Mouse (Mus musculus) embryonic stem cell, embryonic (primary cell): ENCODE results near the gene Gm42417.

Experiments used
- CTCF ChIA-PET, 4 experiments: fragments of 300-600 bp in 2 of 4; fragments of 350-600 bp in 2 of 4; sonication (Branson Sonifier 250); formaldehyde crosslinking; loops; one replicate each; lab custom pipeline; 2022; ENCODE audit warnings: inconsistent platforms in 2 of 4; lab: Charles Lee
- POLR2A ChIA-PET, 4 experiments: fragments of 300-600 bp in 2 of 4; fragments of 350-600 bp in 2 of 4; sonication (Branson Sonifier 250); formaldehyde crosslinking; loops; one replicate each; lab custom pipeline; 2022; ENCODE audit warnings: antibody characterized with exemption in 4 of 4, inconsistent platforms in 1 of 4; lab: Charles Lee

The Gm42417 gene

DNA sequence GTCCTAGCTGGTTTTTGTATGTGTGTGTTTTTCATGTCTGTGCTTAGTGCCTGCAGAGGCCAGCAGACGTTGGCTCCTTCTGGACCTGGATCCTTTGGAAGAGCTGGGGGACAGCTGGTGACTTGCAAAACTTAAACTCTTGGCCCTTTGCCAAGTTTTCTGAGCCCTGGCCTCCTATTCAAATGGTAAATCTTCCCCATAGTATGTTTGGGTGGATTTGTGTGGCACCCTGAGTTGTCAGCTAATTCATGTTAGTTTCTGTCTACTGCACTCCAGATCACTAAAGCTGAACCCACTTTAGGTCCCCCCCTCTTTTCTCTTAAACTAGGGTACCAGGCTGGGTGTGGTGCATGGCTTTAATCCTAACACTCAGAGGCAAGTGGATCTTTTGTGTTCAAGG is 10.9 kb downstream of the Gm42417 start:
- ChIA-PET POLR2A (interaction anchor here in 3 of 4 experiments (0.6 to 3.1 kb wide), 12 partner anchors 8 to 219 kb away, joined by 3 to 10 read pairs (median 3); partner anchors contain the start of genes Ankrd39 (in 2 of the 3) and Gm42417 (in 1 of the 3)), CTCF (interaction anchor here in 3 of 4 experiments (0.6 to 1.4 kb wide), 6 partner anchors 17 to 284 kb away, joined by 3 to 10 read pairs (median 4); partner anchors contain the start of gene Ankrd39 (in 1 of the 3))

DNA sequence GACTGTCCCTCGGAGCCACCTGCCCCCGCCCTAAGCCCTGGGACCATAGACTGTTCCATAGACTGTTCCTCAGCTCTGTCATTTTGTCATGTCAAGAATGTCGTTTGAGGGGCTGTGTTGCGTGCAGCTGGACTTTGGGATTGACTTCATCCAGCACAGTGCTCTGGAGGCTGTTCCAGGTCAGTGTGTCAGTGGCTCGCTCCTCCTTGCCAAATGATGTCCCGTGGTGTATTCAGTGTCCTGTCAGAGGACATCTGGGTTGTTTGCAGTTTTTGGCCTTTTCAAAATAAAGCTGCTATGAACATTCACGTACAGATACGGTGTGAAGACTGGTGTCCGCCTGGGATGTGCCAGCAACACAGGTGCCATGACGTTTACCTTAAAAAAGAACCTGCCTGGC is 12.3 kb downstream of the Gm42417 start:
- ChIA-PET POLR2A (interaction anchor here in 3 of 4 experiments (0.6 to 3.1 kb wide), 7 partner anchors 7 to 236 kb away, joined by 3 to 10 read pairs (median 4); partner anchors contain the start of genes Ankrd39 (in 1 of the 3) and Gm42417 (in 1 of the 3)), CTCF (interaction anchor here in 2 of 4 experiments (0.7 to 1.3 kb wide), 3 partner anchors 14 to 219 kb away, joined by 3 to 8 read pairs (median 3); no protein-coding TSS in a partner anchor)

DNA sequence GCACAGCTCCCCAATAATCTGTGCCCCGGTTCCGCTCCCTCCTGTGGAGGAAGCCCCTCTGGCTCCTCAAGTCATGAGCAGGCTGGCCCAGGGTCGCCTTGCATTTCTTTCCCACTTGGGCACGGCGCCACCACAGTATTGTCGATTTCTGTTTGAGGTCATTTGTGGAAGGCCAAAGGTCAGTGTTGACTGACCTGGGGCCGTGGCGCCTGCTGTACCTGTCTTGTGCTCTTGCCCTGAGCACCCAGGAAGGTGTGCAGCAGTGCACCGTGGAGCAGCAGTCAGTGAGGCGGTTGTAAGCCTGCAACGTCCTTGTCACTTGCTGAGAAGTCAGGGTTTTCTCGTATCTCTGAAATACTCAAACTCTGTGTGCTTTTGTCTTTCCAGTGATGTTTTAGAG is 13.5 kb downstream of the Gm42417 start:
- CTCF ChIA-PET = no interaction called here

DNA sequence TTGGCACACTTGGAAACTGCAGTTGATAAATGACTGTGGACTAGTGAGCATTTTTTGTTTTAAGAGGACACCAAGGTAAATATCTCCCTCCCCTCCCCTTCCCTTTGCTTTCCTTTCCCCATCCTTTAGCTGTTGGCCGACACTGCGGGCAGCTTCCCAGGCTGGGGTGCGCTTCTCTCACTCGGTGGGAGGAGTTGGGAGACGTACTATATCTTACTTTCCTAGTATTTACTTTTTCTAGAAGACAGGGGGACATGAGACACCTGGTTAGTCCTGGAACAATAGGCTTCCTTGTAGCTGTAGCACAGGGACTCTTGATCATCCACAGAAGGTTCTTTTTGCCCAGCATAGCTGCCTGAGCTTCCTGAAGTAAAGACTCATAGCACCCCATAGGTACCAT is 15.2 kb downstream of the Gm42417 start:
- CTCF ChIA-PET = interaction anchor here in 1 of 4 experiments (1.1 to 3.4 kb wide), 2 partner anchors 23 to 127 kb away, joined by 5 to 13 read pairs; partner anchors contain the start of gene Ankrd39
- POLR2A ChIA-PET = interaction anchor here in 3 of 4 experiments (1.3 to 7.1 kb wide), 3 partner anchors 8 to 217 kb away, joined by 3 to 76 read pairs (median 5); partner anchors contain the start of gene Arid5a (in 1 of the 3)

More for the DNA sequence above, 13.5 kb downstream of the Gm42417 start:
- POLR2A ChIA-PET = interaction anchor here in 1 of 4 experiments (1.2 to 1.8 kb wide), 3 partner anchors 16 to 45 kb away, joined by 3 to 6 read pairs (median 3); partner anchors contain the start of gene Ankrd39

DNA sequence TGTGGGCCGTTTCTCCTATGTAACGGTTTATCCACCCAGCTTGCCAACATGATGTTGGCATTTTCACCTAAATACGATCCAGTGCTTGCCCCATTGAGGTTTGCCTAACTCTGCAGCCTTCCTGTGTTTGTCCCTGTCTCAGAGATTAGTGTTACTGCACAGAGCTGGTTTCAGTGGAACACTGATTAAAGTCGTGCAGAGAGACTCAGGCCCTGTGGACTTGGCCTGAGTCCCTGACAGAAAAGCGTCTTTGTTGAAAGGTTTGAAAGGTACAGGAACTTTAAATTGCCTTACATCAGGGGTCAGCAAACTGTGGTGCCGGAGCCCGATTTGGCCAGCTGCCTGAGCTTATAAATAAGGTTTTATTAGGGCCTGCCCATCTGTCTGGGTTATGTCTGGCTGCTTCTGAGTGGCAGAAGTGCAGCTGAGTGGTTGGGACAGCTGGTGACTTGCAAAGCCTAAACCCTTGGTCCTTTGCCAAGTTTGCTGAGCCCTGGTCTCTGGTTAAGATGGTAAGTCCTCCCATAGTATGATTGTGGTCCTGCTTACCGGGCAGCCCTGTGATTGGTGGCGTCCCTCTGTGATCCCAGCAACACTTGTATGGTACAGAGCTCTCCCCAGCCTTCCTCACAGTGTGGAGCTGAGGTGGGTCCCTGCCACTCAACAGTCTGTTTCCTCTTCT is 15.8 kb downstream of the Gm42417 start:
- POLR2A ChIA-PET = interaction anchor here in 3 of 4 experiments (1.3 to 7.1 kb wide), 5 partner anchors 9 to 216 kb away, joined by 3 to 76 read pairs (median 5); partner anchors contain the start of gene Arid5a (in 1 of the 3)
- CTCF ChIA-PET = interaction anchor here in 3 of 4 experiments (0.9 to 3.4 kb wide), 6 partner anchors 22 to 127 kb away, joined by 4 to 13 read pairs (median 4); partner anchors contain the start of gene Ankrd39 (in 3 of the 3)

DNA sequence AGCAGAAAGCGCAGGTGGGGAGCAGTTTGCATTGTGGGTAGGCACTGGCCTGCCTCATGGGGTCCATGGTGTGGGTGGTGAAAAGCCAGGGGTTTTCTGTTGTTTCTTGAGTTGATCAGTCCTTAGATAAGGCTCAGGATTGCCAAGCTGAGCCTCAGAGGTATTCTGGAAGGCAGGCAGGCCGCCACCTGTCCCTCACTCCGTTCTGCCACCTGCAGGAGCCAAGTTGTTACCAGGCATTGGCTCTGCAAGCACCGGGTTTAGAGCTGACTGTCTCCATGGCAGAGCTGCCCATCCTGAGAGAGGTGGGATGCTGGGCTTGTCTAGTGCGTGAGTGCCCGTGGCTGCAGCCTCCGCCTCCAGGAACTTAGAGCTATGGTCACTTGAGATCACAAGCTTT is 17.0 kb downstream of the Gm42417 start:
- POLR2A ChIA-PET = interaction anchor here in 3 of 4 experiments (0.6 to 7.1 kb wide), 15 partner anchors 11 to 215 kb away, joined by 3 to 76 read pairs (median 4); partner anchors contain the start of genes Ankrd39 (in 1 of the 3), Arid5a (in 1 of the 3) and Gm42417 (in 1 of the 3)
- CTCF ChIA-PET = interaction anchor here in 3 of 4 experiments (0.9 to 3.4 kb wide), 9 partner anchors 11 to 94 kb away, joined by 3 to 13 read pairs (median 4); partner anchors contain the start of genes Ankrd39 (in 3 of the 3) and Cnnm3 (in 2 of the 3)

DNA sequence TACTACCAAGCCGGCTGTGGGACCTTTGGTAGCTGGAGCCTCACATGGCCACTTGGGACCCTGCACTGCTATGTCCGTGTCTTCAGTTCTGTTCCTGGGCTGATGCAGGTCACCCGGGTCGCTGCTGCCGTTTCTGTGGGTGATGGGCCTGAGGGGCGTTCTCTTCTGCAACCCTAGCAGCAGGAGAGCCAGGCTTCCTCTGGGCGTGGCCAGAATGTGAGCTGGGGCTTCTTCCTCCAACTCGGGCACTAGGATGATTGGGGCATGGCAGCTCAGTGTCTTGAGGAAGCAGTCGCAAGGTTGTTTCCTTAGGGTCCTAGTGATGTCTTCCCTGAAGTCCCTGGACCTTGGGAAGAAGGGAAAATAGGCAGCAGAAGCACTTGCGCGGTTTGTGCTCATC is 19.6 kb downstream of the Gm42417 start:
- CTCF ChIA-PET = interaction anchor here (0.5 to 1.9 kb wide), 9 partner anchors 9 to 227 kb away, joined by 3 to 6 read pairs (median 3); partner anchors contain the start of gene Ankrd39 (in 2 of the 4)
- POLR2A ChIA-PET = interaction anchor here in 3 of 4 experiments (0.6 to 7.1 kb wide), 17 partner anchors 9 to 583 kb away, joined by 3 to 76 read pairs (median 3); no protein-coding TSS in a partner anchor

DNA sequence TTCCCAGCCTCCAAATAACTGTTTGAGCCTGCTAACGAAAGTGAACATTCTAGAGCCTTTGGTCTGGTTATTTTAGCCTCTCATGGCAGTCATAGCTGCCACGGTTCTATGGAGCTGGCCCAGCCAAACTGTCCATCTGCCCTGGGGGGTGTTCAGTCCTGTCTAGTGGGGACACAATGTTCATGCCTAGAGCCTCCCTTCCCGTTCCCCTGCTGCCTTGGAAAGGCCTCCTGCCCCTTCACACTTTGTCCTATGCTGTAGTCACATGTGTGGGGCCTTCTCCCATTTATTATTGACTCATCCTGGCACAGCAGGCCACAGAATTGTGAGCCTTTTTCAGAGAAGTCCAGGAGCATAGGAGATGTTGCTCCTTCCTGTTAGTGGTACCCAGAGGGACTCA is 21.0 kb downstream of the Gm42417 start:
- CTCF ChIA-PET = no interaction called here
- POLR2A ChIA-PET = interaction anchor here in 2 of 4 experiments (1.2 to 7.1 kb wide), 3 partner anchors 11 to 15 kb away, joined by 3 to 76 read pairs (median 40); no protein-coding TSS in a partner anchor

DNA sequence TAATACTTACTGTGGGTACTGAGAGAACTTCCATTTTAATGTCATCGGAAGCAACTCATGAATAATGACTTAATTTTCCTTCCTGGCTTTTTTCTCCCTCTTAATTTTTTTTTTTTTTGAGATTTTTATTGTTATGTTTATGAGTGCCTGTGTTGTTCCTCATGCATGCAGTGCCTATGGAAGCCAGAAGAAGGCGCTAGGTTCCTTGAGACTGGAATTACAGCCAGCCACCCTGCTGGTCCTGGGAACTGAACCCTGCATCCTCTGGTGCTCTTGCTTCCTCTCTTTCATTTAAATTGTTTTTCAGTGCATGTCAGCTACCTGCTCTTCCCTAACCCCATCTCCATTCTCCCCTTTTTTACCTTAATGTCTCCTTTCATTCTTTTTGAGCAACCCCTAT is 25.5 kb downstream of the Gm42417 start:
- ChIA-PET POLR2A (interaction anchor here in 1 of 4 experiments (0.8 to 1.1 kb wide), 3 partner anchors 12 to 26 kb away, joined by 3 to 6 read pairs (median 3); no protein-coding TSS in a partner anchor), CTCF (interaction anchor here in 3 of 4 experiments (0.7 to 3.5 kb wide), 7 partner anchors 13 to 1129 kb away, joined by 3 to 31 read pairs (median 3); partner anchors contain the start of gene Ankrd39 (in 1 of the 3))

DNA sequence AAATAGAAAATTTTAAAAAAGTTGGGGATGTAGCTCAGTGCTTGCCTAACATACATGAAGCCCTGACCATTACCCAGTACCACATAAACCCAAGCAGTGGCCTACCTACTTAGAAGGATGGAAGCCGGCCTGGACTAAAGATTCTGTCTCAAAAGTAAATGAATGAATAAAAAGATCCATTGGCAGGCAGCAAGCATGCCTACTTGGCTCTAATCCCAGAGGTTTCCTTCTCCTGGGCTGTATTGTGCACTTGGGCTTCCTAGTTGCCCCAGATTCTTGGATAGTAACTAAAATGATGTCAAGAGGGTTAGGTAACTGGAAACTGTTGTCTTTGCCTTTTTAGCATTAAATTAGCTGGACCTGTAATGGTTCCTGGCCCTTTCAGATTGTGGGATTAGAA is 25.9 kb downstream of the Gm42417 start:
- ChIA-PET POLR2A (interaction anchor here in 2 of 4 experiments (0.6 to 1.1 kb wide), 5 partner anchors 12 to 1085 kb away, joined by 3 to 6 read pairs (median 3); no protein-coding TSS in a partner anchor), CTCF (interaction anchor here in 3 of 4 experiments (0.7 to 3.5 kb wide), 8 partner anchors 13 to 1129 kb away, joined by 3 to 31 read pairs (median 3); partner anchors contain the start of gene Ankrd39 (in 1 of the 3))

DNA sequence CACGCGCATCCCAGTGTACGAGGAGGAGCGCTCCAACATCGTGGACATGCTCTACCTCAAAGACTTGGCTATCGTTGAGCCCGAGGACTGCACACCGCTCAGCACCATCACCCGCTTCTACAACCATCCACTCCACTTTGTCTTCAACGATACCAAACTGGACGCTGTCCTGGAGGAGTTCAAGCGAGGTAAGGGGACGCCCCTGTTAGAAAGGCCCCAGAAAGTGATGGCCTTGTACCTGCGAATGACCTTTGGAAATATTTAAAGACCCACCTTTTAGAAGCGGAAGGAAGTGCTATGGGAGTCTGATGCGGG is 26.3 kb downstream of the Gm42417 start:
- CTCF ChIA-PET = interaction anchor here in 3 of 4 experiments (0.7 to 3.5 kb wide), 9 partner anchors 11 to 234 kb away, joined by 3 to 31 read pairs (median 3); partner anchors contain the start of gene Ankrd39 (in 2 of the 3)
- POLR2A ChIA-PET = interaction anchor here in 3 of 4 experiments (0.6 to 1.3 kb wide), 5 partner anchors 11 to 1085 kb away, joined by 3 read pairs; partner anchors contain the start of gene Ankrd39 (in 1 of the 3)

DNA sequence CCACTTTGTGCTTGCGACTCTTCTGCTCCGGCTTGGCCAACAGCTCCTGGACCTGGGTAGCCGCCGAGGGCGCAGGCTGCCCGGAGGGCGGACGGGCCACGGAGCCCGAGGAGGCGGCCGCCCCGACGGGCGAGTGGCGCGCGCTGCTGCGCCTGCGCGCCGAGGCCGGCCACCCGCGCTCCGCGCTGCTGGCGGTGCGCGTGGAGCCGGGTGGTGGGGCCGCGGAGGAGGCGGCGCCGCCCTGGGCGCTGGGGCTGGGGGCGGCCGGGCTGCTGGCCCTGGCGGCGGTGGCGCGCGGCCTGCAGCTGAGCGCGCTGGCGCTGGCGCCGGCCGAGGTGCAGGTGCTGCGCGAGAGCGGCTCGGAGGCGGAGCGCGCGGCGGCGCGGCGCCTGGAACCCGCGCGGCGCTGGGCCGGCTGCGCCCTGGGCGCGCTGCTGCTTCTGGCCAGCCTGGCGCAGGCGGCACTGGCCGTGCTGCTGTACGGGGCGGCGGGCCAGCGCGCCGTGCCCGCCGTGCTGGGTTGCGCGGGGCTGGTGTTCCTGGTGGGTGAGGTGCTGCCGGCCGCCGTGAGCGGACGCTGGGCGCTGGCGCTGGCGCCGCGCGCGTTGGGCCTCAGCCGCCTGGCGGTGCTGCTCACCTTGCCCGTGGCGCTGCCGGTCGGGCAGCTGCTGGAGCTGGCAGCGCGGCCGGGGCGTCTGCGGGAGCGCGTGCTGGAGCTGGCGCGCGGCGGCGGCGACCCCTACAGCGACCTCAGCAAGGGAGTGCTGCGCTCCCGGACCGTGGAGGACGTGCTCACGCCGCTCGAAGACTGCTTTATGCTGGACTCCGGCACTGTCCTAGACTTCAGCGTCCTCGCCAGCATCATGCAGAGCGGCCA is 26.9 kb downstream of the Gm42417 start:
- ChIA-PET CTCF (interaction anchor here in 3 of 4 experiments (0.6 to 3.5 kb wide), 12 partner anchors 11 to 1114 kb away, joined by 3 to 31 read pairs (median 4); partner anchors contain the start of gene Ankrd39 (in 2 of the 3)), POLR2A (interaction anchor here in 3 of 4 experiments (0.6 to 1.9 kb wide), 7 partner anchors 11 to 1086 kb away, joined by 3 to 5 read pairs (median 3); partner anchors contain the start of gene Ankrd39 (in 1 of the 3))

DNA sequence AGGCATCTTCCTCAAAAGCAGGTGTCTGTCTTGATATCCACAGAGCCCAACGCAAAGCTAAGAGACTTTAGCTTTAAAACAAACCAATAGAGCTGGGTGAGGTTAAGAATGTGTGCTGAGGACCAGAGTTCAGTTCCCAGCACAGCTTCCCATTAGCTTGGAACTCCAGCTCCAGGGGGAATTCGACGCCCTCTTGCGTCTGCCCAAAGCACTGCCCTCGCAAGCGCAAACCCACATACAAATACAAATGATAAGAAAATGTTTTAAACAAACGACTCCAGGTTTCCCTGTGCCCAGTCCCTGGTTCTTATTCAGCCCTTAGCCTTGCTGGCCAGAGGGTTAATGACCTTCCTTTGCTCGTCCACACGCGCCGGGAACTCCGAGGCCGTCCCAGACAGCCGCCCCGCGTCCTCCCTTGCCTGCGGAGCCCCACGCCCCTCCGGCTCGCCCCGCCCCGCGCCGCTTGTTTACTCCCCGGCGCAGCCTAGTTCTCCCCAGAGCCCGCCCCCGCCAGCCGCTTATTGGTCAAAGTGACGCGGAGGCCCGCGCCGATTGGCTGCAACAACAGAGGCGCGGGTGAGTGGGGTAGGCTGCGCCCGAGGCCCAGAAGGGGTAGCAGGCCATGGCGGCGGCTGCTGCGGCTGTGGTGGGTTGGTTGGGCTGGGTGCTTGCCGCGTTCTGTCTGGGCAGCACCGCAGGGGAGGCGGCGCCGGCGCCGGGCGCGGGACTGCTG is 27.8 kb downstream of the Gm42417 start, which contains the start of gene Cnnm3:
Gene Cnnm3, plus strand, starts transcription at position 579 of the 733 bp plus-strand sequence.
- ChIA-PET CTCF (interaction anchor here (0.5 to 3.5 kb wide), 73 partner anchors 9 to 1975 kb away, joined by 3 to 39 read pairs (median 4); partner anchors contain the start of genes Ankrd39 (in 4 of the 4), 4933424G06Rik (in 1 of the 4), Lman2l (in 1 of the 4) and Sema4c (in 1 of the 4)), POLR2A (interaction anchor here (0.6 to 1.9 kb wide), 35 partner anchors 8 to 1208 kb away, joined by 3 to 13 read pairs (median 4); partner anchors contain the start of genes Ankrd39 (in 2 of the 4), 2010300C02Rik (in 1 of the 4), Arid5a (in 1 of the 4) and Sema4c (in 1 of the 4))

DNA sequence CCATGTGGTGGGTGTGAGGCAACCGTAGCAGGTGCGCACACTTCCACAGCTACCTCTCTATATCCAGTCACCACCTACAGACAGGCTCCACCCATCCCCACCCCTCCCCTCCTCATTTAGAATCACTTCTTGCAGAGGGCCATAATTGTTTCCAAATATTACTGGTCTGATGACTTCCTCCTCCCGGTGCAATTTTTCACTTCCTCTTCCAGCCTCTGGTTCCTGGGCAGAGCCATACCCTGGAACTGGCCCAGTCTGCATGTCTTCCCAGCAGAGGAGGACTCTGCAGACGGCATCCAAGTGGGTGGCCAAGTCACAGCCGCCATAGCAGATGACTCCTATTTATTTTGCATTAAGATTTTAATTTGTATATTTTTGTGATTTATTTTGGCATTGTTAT is 31.0 kb downstream of the Gm42417 start:
- CTCF ChIA-PET = interaction anchor here in 1 of 4 experiments (0.9 kb wide), 1 partner anchor 9 kb away, joined by 4 read pairs; no protein-coding TSS in a partner anchor
- POLR2A ChIA-PET = interaction anchor here in 2 of 4 experiments (1.0 to 1.2 kb wide), 3 partner anchors 9 to 15 kb away, joined by 3 read pairs; no protein-coding TSS in a partner anchor

DNA sequence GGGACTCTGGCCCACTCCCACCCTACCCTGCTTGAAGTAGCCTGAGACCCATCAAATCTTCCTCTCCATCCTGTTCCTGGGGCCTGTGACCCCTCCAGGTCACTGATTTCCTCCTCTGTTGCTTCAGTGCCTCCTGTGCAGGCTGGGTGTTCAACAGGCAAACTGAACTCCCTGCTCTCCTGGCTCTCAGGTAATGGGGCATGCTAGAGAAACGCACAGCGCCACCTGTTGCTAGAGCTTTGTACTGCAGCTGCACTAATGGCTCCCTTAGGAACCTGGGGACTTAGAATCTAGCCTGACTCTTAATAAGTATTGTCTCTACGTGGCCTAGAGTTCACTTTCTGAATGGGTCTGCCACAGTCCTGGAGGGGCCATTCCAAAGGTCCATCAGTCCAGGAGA is 38.0 kb downstream of the Gm42417 start:
- POLR2A ChIA-PET = interaction anchor here in 3 of 4 experiments (0.7 to 2.5 kb wide), 9 partner anchors 10 to 194 kb away, joined by 3 to 13 read pairs (median 3); partner anchors contain the start of genes Cnnm3 (in 2 of the 3), Ankrd39 (in 1 of the 3) and Arid5a (in 1 of the 3)
- CTCF ChIA-PET = interaction anchor here (0.5 to 3.1 kb wide), 78 partner anchors 8 to 929 kb away, joined by 3 to 39 read pairs (median 4); partner anchors contain the start of genes Ankrd39 (in 2 of the 4), Cnnm3 (in 2 of the 4), Cnnm4 (in 2 of the 4) and Lman2l (in 2 of the 4)
